Mouse (Mus musculus) CH12.LX (cell line): ENCODE data around the gene Sec14l4. TPM values are rescaled to one million over a fixed set of nuclear protein-coding genes. Genes with fewer than 3 reads are reported as not detected.

ENCODE experiments used
- DNase-seq: peaks from one replicate; pipeline ENCODE4 v3.0.0-alpha.2; 2013; ENCODE audit errors: extremely low read depth
- H3K27ac ChIP-seq: 2 replicates; pipeline ENCODE4 v1.5.1; 2012; ENCODE audit warnings: low read depth, mild to moderate bottlenecking, control low read depth, moderate library complexity; ENCODE audit not compliant: insufficient read depth
- H3K27me3 ChIP-seq: replicated peaks from 2 replicates; pipeline ENCODE3; 2012; ENCODE audit warnings: inconsistent platforms
- H3K36me3 ChIP-seq, 2 experiments: replicated peaks in 1 of 2; 2 replicates each; pipeline versions ENCODE3 to v1.6.1; 2012; ENCODE audit warnings: inconsistent platforms in 1 of 2, low read length in 1 of 2, mild to moderate bottlenecking in 1 of 2, mixed read lengths in 1 of 2, moderate library complexity in 1 of 2; ENCODE audit not compliant: control insufficient read depth in 1 of 2, insufficient read depth in 1 of 2
- H3K4me1 ChIP-seq, 2 experiments: 2 replicates each; pipeline ENCODE4 v1.6.1; 2012; ENCODE audit warnings: inconsistent platforms in 1 of 2, moderate library complexity in 1 of 2; ENCODE audit not compliant: insufficient read depth in 2 of 2, control insufficient read depth in 1 of 2
- H3K4me2 ChIP-seq: 2 replicates; pipeline ENCODE4 v1.6.1; 2012; ENCODE audit warnings: low read depth, mild to moderate bottlenecking, control low read depth; ENCODE audit not compliant: poor library complexity, insufficient read depth, severe bottlenecking
- H3K4me3 ChIP-seq, 3 experiments: fragments of 150-350 bp in 1 of 3; sonication (generic) in 1 of 3; replicated peaks in 1 of 3; 2 replicates each; pipeline versions ENCODE3 to v1.5.1; 2011 to 2012; ENCODE audit warnings: low read depth in 2 of 3, low read length in 2 of 3, mild to moderate bottlenecking in 2 of 3, moderate library complexity in 2 of 3, control low read depth in 1 of 3, improper control_type of control experiment in 1 of 3, inconsistent platforms in 1 of 3, mixed read lengths in 1 of 3; ENCODE audit not compliant: poor library complexity in 1 of 3
- H3K79me2 ChIP-seq: replicated peaks from 2 replicates; pipeline ENCODE4 v1.6.1; 2012; ENCODE audit warnings: mild to moderate bottlenecking, moderate library complexity; ENCODE audit not compliant: control insufficient read depth, poor library complexity, insufficient read depth, severe bottlenecking; ENCODE audit errors: extremely low read depth
- H3K9ac ChIP-seq: 2 replicates; pipeline ENCODE4 v1.6.1; 2012; ENCODE audit warnings: low read depth, mild to moderate bottlenecking, control low read depth, moderate library complexity; ENCODE audit not compliant: insufficient read depth
- H3K9me3 ChIP-seq: replicated peaks from 2 replicates; pipeline ENCODE3; 2012; ENCODE audit warnings: low read length, inconsistent platforms, mixed read lengths
- BHLHE40 ChIP-seq: IDR thresholded peaks from 2 replicates; pipeline ENCODE4 v1.6.1; 2011; ENCODE audit warnings: mild to moderate bottlenecking, low read depth, low read length, improper control_type of control experiment
- CTCF ChIP-seq, 2 experiments: IDR thresholded peaks in 1 of 2; conservative IDR thresholded peaks in 1 of 2; 2 replicates each; pipeline ENCODE4 v1.5.1; 2011 to 2012; ENCODE audit warnings: low read depth in 2 of 2, low read length in 2 of 2, improper control_type of control experiment in 1 of 2, inconsistent platforms in 1 of 2, mild to moderate bottlenecking in 1 of 2, moderate library complexity in 1 of 2
- ELF1 ChIP-seq: IDR thresholded peaks from 2 replicates; pipeline ENCODE4 v1.6.1; 2014; ENCODE audit warnings: low read depth, mild to moderate bottlenecking, inconsistent platforms, low read length, improper control_type of control experiment
- IRF4 ChIP-seq: IDR thresholded peaks from 2 replicates; pipeline ENCODE4 v1.6.1; 2014; ENCODE audit warnings: low read depth, mild to moderate bottlenecking, inconsistent platforms, low read length, improper control_type of control experiment
- KAT2A ChIP-seq: IDR thresholded peaks from 2 replicates; pipeline ENCODE4 v1.6.1; 2012; ENCODE audit warnings: low read length, improper control_type of control experiment, inconsistent platforms; ENCODE audit not compliant: insufficient replicate concordance
- MXI1 ChIP-seq: IDR thresholded peaks from 2 replicates; pipeline ENCODE4 v1.6.1; 2011; ENCODE audit warnings: mild to moderate bottlenecking, low read depth, low read length, improper control_type of control experiment
- MYC ChIP-seq: IDR thresholded peaks from 2 replicates; pipeline ENCODE4 v1.6.1; 2011; ENCODE audit warnings: low read depth, mild to moderate bottlenecking, improper control_type of control experiment, low read length
- NELFE ChIP-seq: IDR thresholded peaks from 2 replicates; pipeline ENCODE4 v1.6.1; 2011; ENCODE audit warnings: low read depth, low read length, improper control_type of control experiment
- NRF1 ChIP-seq: IDR thresholded peaks from 2 replicates; pipeline ENCODE4 v1.6.1; 2014; ENCODE audit warnings: low read depth, mild to moderate bottlenecking, inconsistent platforms, low read length, improper control_type of control experiment, moderate library complexity
- PAX5 ChIP-seq: IDR thresholded peaks from 2 replicates; pipeline ENCODE4 v1.6.1; 2012; ENCODE audit warnings: low read length, inconsistent platforms, mixed read lengths
- POLR2A ChIP-seq: IDR thresholded peaks from 2 replicates; pipeline ENCODE4 v1.6.1; 2011; ENCODE audit warnings: low read depth, mild to moderate bottlenecking, improper control_type of control experiment, low read length
- POLR2AphosphoS2 ChIP-seq: IDR thresholded peaks from 2 replicates; pipeline ENCODE4 v1.6.1; 2011; ENCODE audit warnings: low read depth, low read length, improper control_type of control experiment
- RAD21 ChIP-seq: IDR thresholded peaks from 2 replicates; pipeline ENCODE4 v1.6.1; 2011; ENCODE audit warnings: low read depth, mild to moderate bottlenecking, low read length, improper control_type of control experiment, moderate library complexity
- SIN3A ChIP-seq: IDR thresholded peaks from 2 replicates; pipeline ENCODE4 v1.6.1; 2012; ENCODE audit warnings: low read length, improper control_type of control experiment, inconsistent platforms
- SMC3 ChIP-seq: IDR thresholded peaks from 2 replicates; pipeline ENCODE4 v1.6.1; 2011; ENCODE audit warnings: low read depth, low read length, improper control_type of control experiment
- TBP ChIP-seq: conservative IDR thresholded peaks from 2 replicates; pipeline ENCODE4 v1.6.1; 2011; ENCODE audit warnings: low read depth, low read length, improper control_type of control experiment
- TCF12 ChIP-seq: IDR thresholded peaks from 2 replicates; pipeline ENCODE4 v1.6.1; 2014; ENCODE audit warnings: low read depth, mild to moderate bottlenecking, inconsistent platforms, low read length, improper control_type of control experiment
- UBTF ChIP-seq: IDR thresholded peaks from 2 replicates; pipeline ENCODE4 v1.6.1; 2012; ENCODE audit warnings: low read depth, mild to moderate bottlenecking, inconsistent platforms, low read length, improper control_type of control experiment, moderate library complexity
- USF2 ChIP-seq: conservative IDR thresholded peaks from 2 replicates; pipeline ENCODE4 v1.6.1; 2011; ENCODE audit warnings: low read depth, low read length, improper control_type of control experiment
- ZC3H11A ChIP-seq: IDR thresholded peaks from 2 replicates; pipeline ENCODE4 v1.6.1; 2012; ENCODE audit warnings: low read depth, mild to moderate bottlenecking, inconsistent platforms, low read length, improper control_type of control experiment
- dilution Hi-C: fragments of 300-500 bp; cut with MboI; formaldehyde crosslinking; loops from 2 replicates; pipeline ENCODE4 v1.14.3; 2020; ENCODE audit warnings: low sequenced_read_pairs; ENCODE audit not compliant: extremely low pct_unique_long_range_greater_than_20kb, extremely low pct_ligation_motif_present
- in situ Hi-C: fragments of 300-500 bp; cut with MboI; formaldehyde crosslinking; loops from 3 replicates; pipeline ENCODE4 v1.14.3; 2019; ENCODE audit warnings: low sequenced_read_pairs, low pct_ligation_motif_present, low pct_unique_long_range_greater_than_20kb, mixed read lengths
- polyA plus RNA-seq: library from polyadenylated mRNA; unstranded; fragments of >175 nt; gene quantifications from 2 replicates; pipeline ENCODE4 v1.2.1, GENCODE M21; 2012; ENCODE audit warnings: low read depth; ENCODE audit not compliant: insufficient read length
- total RNA-seq, 2 experiments: library from RNA; depleted of rRNA; stranded (reverse); fragments of 300-350 nt in 1 of 2; fragments of >200 nt in 1 of 2; gene quantifications; 2 replicates each; pipeline ENCODE4 v1.2.3; 2012 to 2014

The Sec14l4 gene
- total and polyA plus RNA-seq, 3 experiments = 0.42 to 3.5 (median 0.47) TPM

GRCm38 (mm10) chr11:4005220-4005805, 25.9 kb upstream of the Sec14l4 start:
- dilution Hi-C loops = no loop called here
- no peak for TF ChIP-seq SMC3
- no peak for TF ChIP-seq UBTF
- no peak for TF ChIP-seq POLR2AphosphoS2
- TF ChIP-seq NRF1 = no peak
- TF ChIP-seq TBP = no peak
- TF ChIP-seq MYC = no peak
- no peak for TF ChIP-seq MXI1
- no peak for TF ChIP-seq NELFE
- no peak for TF ChIP-seq USF2

GRCm38 (mm10) chr11:4006462-4006861, 24.8 kb upstream of the Sec14l4 start:
- H3K27me3 ChIP-seq = peaks cover 13% of the 10 kb centered on the region
- no peak overlapping the region for H3K4me2 ChIP-seq
- H3K9ac ChIP-seq = no peak overlapping the region
- no peaks in the 10 kb centered on the region for H3K79me2 ChIP-seq
- peaks cover 7% of the 10 kb centered on the region for H3K9me3 ChIP-seq
- in situ Hi-C loops = loop anchor here (10.0 to 25.0 kb wide), 2 partner anchors 208 to 406 kb away; partner anchors contain the start of gene Castor1
- dilution Hi-C loops = no loop called here
- no peaks in the 10 kb centered on the region for H3K4me1 ChIP-seq
- peak; percentile 34 for DNase-seq
- TF ChIP-seq TCF12 (no peak), UBTF (no peak), RAD21 (peak; percentile 82), NRF1 (no peak), SMC3 (peak; percentile 90), ELF1 (no peak), MYC (0 out of 2 replicates have a peak, but pooled peaks have one; percentile 19), POLR2A (no peak), IRF4 (0 out of 2 replicates have a peak, but pooled peaks have one; percentile 8), KAT2A (no peak), PAX5 (no peak), BHLHE40 (no peak), ZC3H11A (peak; percentile 37; the same call in 1 of the 2 replicates), SIN3A (no peak), CTCF (conservative IDR thresholded peaks at IDR 0.05 in 1 of 2, IDR thresholded peaks at IDR 0.05 in 1 of 2; ENCODE audit: low read depth in 2 of 2, low read length in 2 of 2) (peak; percentile 66 to 86)
- H3K36me3 ChIP-seq = no peaks in the 10 kb centered on the region
- H3K4me3 ChIP-seq = no peak overlapping the region
- H3K27ac ChIP-seq = no peak overlapping the region

More at GRCm38 (mm10) chr11:4005220-4005805, 25.9 kb upstream of the Sec14l4 start:
- Histone ChIP-seq H3K27me3 (peaks cover 13% of the 10 kb centered on the region), H3K36me3 (no peaks in the 10 kb centered on the region), H3K9ac (no peak overlapping the region), H3K4me3 (no peak overlapping the region), H3K4me2 (no peak overlapping the region), H3K27ac (no peak overlapping the region), H3K9me3 (no peaks in the 10 kb centered on the region), H3K4me1 (no peaks in the 10 kb centered on the region), H3K79me2 (no peaks in the 10 kb centered on the region)
- in situ Hi-C loops = loop anchor here (10.0 to 25.0 kb wide), 2 partner anchors 209 to 407 kb away; partner anchors contain the start of gene Castor1
- DNase-seq = no peak
